Mouse (Mus musculus): ENCODE data around the gene Cnrip1.
"Not testable (repeated sequence)": the region's sequence is repeated elsewhere in the genome, so short reads cannot be mapped to it uniquely, and the experiment has no call there.

The Cnrip1 gene

DNA sequence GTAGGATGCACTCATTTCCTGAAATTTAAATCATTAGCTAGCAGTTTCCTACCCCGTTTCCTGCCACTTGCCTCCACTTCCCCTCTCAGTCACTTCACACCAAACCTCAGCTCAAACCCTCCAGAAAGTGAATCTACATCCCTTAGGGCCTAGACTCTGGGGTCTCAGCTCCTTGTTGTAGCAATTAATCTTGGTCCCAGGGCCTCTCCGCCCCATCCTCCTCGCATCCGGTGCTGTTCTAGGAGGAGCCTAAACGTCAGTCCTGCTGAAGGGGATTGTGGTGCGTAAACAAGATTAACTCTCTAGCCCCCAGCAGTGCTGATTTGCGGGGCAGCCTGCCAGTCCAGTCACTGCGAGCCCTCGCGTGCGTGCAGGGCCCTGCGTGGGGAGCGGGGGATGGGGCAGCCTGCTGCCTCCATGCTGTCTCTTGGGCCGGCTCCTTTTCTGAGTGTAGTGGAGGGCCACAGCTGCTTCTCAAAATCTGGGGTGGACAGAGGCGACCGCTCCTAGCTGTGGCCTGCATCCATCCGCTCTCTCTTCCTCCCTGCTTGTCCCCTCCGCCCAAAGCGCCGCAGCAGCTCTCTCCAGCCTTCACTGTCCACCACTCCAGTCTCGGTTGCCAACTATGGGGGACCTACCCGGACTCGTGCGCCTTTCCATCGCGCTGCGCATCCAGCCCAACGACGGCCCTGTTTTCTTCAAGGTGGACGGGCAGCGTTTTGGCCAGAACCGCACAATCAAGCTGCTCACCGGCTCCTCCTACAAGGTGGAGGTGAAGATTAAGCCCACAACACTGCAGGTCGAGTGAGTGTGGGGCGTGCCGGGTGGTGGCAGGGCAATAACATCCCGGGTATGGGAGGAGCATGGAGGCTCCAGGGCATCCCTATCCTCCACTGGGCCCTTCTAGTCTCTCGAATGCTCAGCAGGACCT is at the start of gene Cnrip1, which contains the start of gene Plek:
TSS of gene Cnrip1 (plus strand) at position 42 of the 931 bp plus-strand sequence.
TSS of gene Plek (minus strand) at position 837 of the 931 bp plus-strand sequence.
- peak; percentile 16 for DNase-seq (ENCODE audit: low read depth)

DNA sequence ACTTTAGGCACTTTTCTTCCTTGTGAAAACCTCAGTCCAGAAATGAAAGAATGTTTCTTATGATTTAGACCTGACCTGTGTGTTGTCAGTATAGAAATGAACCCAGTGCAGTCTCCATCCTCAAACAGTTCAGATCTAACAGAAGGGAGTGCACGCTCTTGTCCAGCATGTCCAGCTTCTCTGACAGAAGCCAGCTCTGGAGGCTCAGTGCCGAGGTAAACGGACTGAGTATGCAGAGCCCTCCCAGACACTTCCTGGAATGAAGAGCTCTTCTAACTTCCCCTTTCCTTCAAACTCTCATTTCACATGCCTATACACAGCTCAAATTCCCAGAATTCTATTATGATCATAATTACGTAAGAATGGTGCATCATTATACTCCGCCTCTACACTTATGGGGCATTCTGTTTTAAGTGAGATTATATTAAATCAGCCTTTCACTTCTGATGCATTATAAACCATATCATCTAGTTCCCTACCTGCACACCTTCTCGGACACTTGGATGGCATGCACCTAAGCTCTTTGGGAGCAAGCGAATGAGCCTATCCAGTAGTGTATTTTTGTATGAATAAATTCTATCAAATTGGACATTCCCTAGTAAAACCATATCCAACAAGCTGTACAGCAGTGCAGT is 48.5 kb upstream of the Cnrip1 start:
- no peak for DNase-seq (ENCODE audit: low read depth)

DNA sequence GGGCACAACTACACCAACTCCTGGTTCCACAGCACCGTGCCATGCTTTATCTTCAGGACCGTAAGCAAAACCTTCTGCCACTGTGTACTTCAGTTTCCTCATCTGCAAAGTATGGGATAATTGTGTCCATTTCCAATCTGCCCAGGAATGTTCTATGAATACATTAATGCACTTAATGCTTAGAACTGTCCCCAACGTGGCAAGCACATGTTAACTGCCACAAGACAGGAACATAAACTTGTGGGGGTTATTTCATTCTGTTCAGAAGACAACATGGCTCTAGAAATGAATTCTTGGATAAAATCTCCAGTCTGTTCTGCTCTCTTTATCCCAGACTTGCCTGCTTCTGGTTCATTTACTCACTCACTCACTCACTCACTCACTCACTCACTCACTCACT is 47.6 kb upstream of the Cnrip1 start:
- DNase-seq (ENCODE audit: low read depth) = no peak

DNA sequence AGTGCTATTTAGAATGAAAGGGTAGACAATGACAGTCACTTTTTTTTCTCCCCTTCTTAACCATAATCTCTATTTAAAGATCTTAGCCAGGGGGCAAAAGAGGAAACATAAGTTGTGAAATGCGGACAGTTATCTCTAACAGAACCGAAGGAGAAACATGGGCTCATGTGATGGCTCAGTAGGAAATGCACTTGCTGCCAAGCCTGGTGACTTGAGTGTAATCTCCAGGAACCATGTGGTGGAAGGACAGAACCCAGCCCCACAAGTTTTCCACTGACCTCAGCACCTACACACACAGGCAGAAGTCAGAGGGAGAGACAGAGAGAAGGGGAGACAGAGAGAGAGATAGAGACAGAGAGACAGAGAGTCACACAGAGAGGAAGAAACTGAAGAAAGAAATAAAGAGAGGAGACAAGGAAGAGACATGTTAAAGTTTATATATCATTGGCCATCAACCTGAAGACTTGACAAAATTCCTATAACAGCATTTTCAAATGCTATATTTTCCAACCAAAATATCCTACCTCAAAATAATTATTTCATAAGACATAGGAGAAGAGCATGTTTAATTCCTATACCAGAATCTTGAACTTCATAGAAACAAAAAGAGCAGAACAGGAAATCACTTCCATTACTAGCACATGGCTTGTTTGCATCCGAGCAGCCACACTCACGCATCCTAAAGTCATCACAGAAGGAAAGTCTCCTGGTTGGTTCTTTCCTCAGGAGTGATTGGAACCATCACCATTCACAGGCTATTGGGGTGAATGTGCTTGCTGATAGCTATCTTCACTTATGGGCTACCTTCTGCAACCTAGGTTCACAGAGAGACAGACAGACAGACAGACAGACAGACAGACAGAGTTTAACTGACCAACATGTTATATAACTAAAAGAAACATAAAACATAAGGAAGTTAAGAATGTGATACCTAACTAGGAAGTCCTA is 46.2 kb upstream of the Cnrip1 start:
- DNase-seq (ENCODE audit: low read depth) = no peak

DNA sequence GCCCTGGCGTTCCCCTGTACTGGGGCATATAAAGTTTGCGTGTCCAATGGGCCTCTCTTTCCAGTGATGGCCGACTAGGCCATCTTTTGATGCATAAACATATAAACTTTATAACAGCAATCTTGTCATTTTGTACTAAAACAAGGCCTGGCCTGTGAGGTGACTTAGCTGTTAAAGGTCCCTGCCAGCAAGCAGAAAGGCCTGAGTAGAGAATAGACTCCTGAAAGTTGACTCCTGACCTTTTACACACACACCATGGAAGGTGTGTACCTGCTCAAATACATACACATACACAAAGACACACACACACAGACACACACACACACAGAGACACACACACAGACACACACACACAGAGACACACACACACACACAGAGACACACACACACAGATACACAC is 44.9 kb upstream of the Cnrip1 start:
- not testable (repeated sequence) for DNase-seq (ENCODE audit: low read depth)

DNA sequence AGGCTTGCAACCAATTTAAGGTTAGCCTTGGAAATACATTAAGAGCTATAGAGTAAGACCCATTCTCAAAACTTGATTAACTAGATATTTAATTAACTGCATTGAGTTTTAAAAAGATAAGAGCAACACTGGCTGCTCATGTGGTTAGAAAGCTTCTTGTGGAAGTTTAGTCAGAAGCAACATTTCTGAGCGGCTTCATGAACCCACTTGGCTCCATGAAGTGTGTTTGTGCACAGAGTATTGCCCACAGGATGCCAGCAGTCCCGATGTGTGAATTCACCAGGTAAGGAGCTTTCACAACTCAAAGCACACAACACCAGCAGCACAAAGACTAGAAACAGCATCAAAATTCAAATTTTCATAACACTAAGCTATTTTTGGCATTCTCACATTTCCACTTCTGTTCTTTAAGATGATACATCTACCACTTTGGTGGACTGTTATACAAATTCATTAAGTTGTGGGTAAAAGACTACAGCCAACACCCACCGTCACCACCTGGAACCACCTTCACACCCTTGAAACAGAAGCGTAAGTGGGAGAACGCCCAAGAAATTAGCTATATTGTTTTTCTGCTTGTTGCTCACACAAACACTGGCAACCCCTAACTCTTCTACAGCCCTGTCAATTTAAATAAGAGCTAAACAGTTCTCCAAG is 43.7 kb upstream of the Cnrip1 start:
- peak; percentile 3 for DNase-seq (ENCODE audit: low read depth)

DNA sequence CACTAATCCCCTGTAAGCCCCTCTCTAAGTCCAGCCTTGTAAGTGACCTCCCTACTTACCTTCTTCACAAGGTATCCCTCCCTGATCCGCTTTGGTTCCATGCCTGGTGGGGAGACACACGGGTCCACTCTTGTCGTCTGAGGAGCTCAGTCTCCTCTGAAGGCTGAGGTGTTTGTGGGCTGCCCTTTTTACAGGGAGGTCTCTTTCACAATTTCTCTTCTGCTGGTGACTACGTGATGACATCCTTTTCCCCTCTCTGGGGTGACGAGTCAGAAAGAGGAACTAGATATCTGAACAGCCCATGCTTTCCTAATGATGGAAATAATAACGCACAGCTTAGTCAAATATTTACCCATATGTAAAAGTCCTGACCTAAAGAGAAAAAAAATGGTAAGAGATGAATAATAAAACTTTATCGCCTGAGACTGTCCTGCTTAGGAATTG is 42.9 kb upstream of the Cnrip1 start:
- peak; percentile 20 for DNase-seq (ENCODE audit: low read depth)

DNA sequence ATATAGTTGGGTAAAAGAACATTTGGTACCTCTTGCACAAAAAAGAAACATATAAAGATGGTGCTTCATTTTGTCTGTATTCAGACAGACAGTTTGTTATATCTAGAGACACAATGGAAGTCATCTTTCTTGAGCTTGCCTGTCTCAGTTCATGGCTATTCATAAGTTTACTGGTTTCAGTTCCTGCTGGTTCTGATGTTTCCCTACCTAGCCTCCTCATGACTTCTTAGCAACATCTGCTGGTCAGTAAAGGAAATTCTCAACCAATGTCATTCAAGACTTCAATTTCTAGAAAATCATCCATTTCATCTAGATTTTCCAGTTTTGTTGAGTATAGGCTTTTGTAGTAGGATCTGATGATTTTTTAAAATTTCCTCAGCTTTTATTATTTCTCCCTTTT is 38.4 kb upstream of the Cnrip1 start:
- DNase-seq (ENCODE audit: low read depth) = no peak

DNA sequence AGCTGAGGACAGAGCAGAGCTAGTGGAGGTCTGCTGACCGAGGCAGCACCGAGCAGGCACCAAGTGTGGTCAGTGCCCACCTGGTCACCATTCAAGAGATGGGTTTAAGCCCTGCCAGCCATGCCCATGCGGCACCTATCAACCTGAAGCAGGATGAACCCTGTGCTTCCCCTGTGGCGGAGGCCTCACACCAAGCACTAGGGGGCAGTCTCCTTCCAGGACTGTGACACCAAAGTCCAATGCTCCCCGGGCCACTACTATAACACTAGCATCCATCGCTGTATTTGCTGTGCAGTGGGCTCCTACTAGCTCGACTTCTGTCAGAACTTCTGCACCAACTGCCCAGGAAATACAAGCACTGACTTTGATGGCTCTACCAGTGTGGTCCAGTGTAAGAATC is 32.1 kb upstream of the Cnrip1 start:
- no peak for DNase-seq (ENCODE audit: low read depth)

DNA sequence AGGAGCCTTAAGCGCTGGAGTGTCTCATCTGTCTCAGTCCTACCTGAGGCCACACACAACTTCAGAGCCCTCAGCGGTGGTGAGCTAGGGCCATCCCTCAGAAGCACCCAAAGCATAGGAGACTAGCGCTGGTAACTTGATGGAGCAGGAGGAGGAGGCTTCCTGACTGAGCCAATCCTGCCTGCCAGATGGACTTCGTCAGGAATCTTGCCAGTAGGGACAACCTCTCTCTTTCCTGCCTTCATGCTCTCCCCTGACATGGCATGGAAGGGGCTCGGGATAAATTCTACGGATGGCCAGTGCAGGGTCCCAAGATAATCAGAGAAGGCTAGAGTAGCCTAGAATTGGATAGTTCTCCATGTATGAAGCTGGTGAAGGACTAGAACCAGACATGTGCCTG is 28.2 kb upstream of the Cnrip1 start:
- no peak for DNase-seq (ENCODE audit: low read depth)

DNA sequence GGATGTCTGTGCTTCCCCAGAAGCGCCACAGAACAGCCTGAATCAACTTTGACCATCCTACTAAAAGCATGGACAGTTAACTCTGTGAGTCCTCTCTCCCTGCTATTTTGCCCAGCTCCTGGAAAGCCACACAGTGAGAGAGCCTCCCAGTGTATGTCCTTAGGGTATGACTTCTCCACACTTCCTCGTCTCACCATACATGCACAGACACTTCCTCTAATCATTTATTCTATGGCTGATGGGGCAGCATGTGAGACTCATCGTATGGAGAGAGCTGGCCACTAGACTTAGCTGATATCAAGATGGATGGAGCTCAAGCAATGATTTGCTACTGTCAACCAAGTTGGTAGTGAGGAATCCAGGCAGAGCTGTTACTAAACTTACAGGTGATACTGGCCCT is 27.4 kb upstream of the Cnrip1 start:
- DNase-seq (ENCODE audit: low read depth) = no peak

DNA sequence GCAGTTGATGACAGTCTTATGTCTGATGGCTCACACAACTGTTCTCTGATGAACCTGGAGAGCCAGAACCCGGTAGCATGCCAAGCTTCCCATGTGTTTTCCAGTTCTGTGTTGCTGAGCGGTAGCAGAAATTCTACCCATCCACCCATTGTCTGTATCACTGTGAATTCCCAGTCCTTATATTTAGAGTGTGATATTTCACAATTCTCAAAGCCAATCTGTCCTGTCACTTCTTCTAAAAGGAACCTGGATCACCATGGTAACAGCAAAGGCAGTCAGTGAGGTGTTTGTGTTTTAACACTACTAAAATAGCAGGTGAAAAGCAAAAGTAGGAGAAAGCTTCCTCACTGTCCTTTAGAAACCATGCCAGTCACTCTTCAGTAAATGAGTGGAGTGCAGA is 5.6 kb upstream of the Cnrip1 start:
- DNase-seq (ENCODE audit: low read depth) = no peak

DNA sequence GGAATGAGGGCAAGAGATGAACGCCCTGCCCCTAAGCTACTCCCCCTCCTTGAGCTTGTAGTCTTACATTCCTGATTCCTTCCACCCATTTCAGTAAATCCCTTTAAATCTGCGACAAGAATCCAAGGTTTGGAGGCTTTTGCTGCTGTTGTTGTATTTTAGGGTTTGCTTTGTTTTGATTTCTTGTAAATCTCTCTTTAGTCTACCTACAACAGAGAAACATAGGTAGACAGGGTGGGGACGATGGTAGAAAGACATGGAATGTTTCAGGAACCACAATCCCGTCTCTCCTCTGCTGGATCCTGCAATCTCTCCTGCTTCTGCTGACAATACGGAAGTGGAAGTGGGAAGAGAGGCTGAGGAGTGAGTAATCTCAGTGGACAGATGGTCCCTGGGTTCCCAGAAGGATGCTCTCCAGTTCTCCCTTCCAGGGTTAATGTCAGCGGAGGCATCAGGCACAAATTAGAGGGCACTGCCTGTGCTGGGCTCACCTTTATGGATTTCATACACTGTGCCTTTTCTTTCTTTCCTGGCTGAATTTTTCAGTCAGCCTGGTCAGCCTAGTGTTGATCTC is 1.2 kb downstream of the Cnrip1 start:
- no peak for DNase-seq (ENCODE audit: low read depth)

DNA sequence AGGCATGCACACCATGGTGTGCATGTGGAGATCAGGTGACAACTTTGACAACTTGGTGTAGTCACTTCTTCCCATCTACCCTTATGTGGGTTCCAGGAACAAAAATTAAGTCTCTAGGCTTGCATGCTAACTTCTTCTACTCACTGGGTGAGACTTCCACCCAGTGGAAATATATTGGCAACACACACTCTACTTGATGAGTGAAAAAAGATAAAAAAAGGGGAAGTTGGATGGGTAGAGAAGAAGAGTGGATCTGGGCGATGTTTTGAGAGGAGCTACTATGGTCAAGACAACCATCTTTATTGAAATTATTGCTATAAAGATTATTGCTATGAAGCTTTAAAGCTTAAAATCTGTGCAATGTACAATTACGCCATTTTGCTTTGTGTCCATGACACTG is 18.0 kb downstream of the Cnrip1 start:
- not testable (repeated sequence) for DNase-seq (ENCODE audit: low read depth)

DNA sequence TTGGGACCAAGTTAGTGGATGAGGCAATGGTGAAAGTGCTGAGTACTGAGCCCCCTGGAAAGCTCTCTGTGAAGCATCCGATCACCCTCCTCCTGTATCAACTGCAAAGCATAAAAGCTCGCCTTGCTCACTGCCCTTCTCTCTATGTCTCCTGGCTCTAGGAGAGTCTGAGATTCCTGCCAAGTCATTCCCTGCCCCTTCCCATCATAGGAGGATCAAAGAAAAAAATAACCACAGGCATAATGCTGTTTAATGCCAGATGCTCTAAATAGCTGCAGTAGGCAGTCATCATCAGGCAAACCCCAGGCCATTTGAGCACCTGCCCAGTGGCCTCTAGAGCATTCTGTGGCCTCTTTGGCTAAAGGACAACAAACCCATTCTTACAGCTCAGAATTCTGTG is 24.3 kb downstream of the Cnrip1 start:
- DNase-seq (ENCODE audit: low read depth) = no peak

DNA sequence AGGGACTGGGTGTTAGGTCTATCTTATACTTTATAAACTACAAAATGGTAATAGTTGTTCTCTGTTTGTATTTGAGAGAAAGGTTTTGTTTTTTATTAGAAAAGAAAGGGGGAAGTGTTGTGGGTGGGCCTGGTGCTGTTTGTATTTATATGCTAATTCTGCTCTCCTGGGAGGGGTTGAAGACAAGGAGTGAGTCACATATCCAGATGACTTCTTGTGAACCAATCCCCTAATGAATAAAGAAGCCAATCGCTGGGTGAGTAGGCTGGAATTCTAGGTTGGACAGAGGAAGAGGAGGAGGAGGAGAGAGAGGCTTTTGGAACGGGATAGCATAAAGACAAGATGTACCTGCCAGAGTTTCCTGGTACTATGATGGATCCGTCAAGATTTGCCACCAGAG is 30.7 kb downstream of the Cnrip1 start:
- no peak for DNase-seq (ENCODE audit: low read depth)

DNA sequence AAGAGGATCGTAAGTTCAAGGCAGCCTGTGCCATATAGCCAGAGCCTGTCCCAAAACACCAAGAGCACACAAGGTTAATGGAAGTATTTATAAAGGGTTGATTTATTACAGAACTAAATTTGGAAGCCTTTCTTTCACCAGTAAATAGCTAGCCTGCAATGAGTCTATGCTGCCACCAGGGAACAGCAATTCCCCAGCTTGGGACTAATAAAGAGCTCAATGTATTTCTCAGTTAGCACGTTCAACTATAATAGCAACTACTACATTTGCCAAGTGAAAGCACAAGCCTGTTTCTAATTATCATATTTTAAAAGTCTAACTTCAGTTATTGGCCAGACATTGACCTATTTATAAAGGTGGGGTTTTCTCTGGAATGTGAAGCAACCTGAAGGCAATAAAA is 31.6 kb downstream of the Cnrip1 start:
- DNase-seq (ENCODE audit: low read depth) = peak; percentile 2

DNA sequence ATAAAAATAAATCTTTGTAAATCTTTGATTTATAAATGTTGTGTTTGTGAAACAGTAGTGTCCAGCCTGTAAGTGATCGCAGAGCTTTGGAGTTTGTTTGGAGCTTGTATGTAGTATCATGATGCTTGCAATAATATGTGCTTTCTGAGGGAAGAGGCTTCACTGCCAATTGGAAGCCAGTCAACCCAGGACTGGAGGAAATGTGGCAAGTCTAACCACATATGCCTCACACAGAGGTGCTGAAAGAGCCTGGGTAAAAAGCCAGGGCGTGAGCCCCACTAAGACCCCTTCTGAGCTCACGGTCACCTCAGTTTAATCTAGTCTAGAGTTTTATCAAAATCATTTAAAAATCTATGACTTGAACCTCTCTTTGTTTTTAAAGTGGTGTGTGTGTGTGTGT is 32.1 kb downstream of the Cnrip1 start:
- no peak for DNase-seq (ENCODE audit: low read depth)

DNA sequence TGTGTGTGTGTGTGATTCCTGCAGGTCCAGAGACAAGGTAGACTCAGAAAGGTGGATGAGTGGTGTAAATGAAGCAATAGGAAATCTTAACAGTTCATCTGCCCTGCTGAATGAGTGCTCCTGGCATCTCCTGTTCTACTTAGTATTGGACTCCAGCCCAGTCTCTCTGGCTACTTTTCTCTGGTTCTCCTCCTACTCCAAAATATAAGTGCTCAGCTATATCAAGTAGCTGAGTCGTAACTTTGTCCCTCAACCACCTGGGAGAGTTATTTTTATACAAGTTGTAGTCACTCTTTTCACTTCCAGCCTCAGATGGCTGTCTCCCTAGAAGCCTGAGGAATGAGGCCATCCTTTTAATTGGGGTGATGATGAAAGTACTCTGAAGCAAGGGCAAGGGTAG is 32.5 kb downstream of the Cnrip1 start:
- no peak for DNase-seq (ENCODE audit: low read depth)

DNA sequence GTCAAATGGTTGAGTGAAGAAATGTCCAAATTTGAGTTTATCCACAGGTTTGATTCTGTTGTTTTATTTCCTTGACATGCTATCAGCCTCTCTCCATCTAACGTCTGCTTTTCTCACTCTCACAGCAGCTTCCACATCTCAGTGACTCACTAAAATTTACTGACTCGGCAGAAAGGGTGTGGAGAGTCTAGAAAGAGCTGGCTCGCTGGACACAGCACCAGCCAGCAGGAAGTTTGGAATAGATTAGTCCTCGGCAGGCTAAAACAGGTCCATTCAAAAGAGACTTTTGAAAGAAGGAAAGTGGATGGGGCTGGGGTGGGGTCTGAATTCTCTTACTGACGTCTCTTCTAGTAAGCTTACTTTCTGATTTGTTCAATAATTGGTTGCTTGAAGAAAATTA is 34.7 kb downstream of the Cnrip1 start:
- no peak for DNase-seq (ENCODE audit: low read depth)

DNA sequence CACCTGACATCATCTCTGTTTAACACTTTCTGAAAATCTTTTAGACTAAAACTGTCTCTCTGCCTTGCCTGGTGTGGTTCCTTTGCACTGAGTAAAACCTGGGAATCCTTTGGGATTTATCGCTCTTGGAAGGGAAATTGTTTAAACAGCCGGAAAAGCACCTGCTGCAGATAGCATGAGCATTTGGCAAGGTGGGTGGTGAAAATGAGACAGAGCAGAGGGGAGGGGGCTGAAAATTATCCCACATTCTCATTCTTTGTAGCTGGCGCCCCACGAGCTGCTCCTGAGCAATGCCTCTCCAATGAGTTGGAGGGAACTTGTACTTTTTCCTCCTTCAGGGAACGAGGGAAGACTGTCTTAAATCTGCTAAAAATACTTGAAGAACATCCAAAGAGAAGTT is 55.5 kb downstream of the Cnrip1 start:
- no peak for DNase-seq (ENCODE audit: low read depth)
